Mouse (Mus musculus): ENCODE data around the gene Xpc.

GRCm38 (mm10) chr6:91508041-91508440 lies 7.6 kb downstream of the Xpc start:
- TF ChIP-seq TCF12 (IDR thresholded peaks at IDR 0.05; ENCODE audit: insufficient read depth, poor library complexity, severe bottlenecking) (no peak), POLR2A (IDR thresholded peaks at IDR 0.05; ENCODE audit: insufficient read length, low read depth) (no peak), REST (IDR thresholded peaks at IDR 0.05; ENCODE audit: insufficient read depth, insufficient read length) (no peak), USF1 (IDR thresholded peaks at IDR 0.05; ENCODE audit: low read depth) (no peak), POLR2AphosphoS2 (IDR thresholded peaks at IDR 0.05; ENCODE audit: insufficient read length, low read depth) (no peak), MYOG (IDR thresholded peaks at IDR 0.05; ENCODE audit: control insufficient read depth in 1 of 3, insufficient read depth in 1 of 3, insufficient read length in 2 of 3, low read depth in 2 of 3) (no peak), E2F4 (IDR thresholded peaks at IDR 0.05; ENCODE audit: insufficient read depth) (no peak), MAX (IDR thresholded peaks at IDR 0.05; ENCODE audit: low read depth) (no peak), SRF (IDR thresholded peaks at IDR 0.05; ENCODE audit: control insufficient read depth, insufficient read length, low read depth) (no peak)
